Mouse (Mus musculus) midbrain, embryonic 11.5 days (tissue): ENCODE data around the gene Chst2. TPM values are rescaled to one million over a fixed set of nuclear protein-coding genes. Genes with fewer than 3 reads are reported as not detected.

Experiments
- ATAC-seq: fragments of 200-750 bp; cut with Nextera tagmentation; 2 replicates; pipeline ENCODE4 v1.8.0; 2017; ENCODE audit warnings: moderate TSS enrichment, moderate library complexity; ENCODE audit not compliant: low FRiP score
- DNase-seq: peaks from one replicate; pipeline ENCODE4 v3.0.0; 2015; ENCODE audit warnings: low spot score; ENCODE audit errors: missing footprints
- H3K27ac ChIP-seq: fragments of 300-500 bp; sonication (generic); 2 replicates; pipeline ENCODE4 v1.5.1; 2014; ENCODE audit warnings: low read depth, low read length
- H3K27me3 ChIP-seq: fragments of 300-500 bp; sonication (generic); 2 replicates; pipeline ENCODE4 v1.6.1; 2014; ENCODE audit warnings: mild to moderate bottlenecking, low read length, moderate library complexity, mixed read lengths; ENCODE audit not compliant: control insufficient read depth, insufficient read depth
- H3K36me3 ChIP-seq: fragments of 300-500 bp; sonication (generic); 2 replicates; pipeline ENCODE4 v1.6.1; 2014; ENCODE audit warnings: mild to moderate bottlenecking, low read length, moderate library complexity, mixed read lengths; ENCODE audit not compliant: control insufficient read depth, insufficient read depth
- H3K4me1 ChIP-seq: fragments of 300-500 bp; sonication (generic); 2 replicates; pipeline ENCODE4 v1.6.1; 2014; ENCODE audit warnings: low read length; ENCODE audit not compliant: control insufficient read depth, insufficient read depth
- H3K4me2 ChIP-seq: fragments of 300-500 bp; sonication (generic); 2 replicates; pipeline ENCODE4 v1.6.1; 2014; ENCODE audit warnings: mild to moderate bottlenecking, moderate library complexity
- H3K4me3 ChIP-seq: fragments of 300-500 bp; sonication (generic); 2 replicates; pipeline ENCODE4 v1.5.1; 2014; ENCODE audit warnings: low read depth, low read length
- H3K9ac ChIP-seq: fragments of 300-500 bp; sonication (generic); 2 replicates; pipeline ENCODE4 v1.6.1; 2014; ENCODE audit warnings: low read length
- H3K9me3 ChIP-seq: fragments of 300-500 bp; sonication (generic); 2 replicates; pipeline ENCODE4 v1.6.1; 2016; ENCODE audit warnings: low read length; ENCODE audit not compliant: control insufficient read depth
- WGBS: fragments of 180-500 bp; shearing (Covaris S2); extraction: QIAGEN DNeasy Blood & Tissue Kit; methylation state at CpG from one replicate; pipeline ENCODE4 v1.1.7; 2014; 5-methylcytosine and 5-hydroxymethylcytosine counted together
- polyA plus RNA-seq: library from polyadenylated mRNA; unstranded; fragments of >200 nt; fragmentation: Nextera tagmentation; extraction: Ambion mirVana; gene quantifications from 2 replicates; pipeline ENCODE4 v1.2.1, GENCODE M21; 2014

Chst2 gene
- 8.2 and 8.4 TPM in 2 replicates for polyA plus RNA-seq

DNA sequence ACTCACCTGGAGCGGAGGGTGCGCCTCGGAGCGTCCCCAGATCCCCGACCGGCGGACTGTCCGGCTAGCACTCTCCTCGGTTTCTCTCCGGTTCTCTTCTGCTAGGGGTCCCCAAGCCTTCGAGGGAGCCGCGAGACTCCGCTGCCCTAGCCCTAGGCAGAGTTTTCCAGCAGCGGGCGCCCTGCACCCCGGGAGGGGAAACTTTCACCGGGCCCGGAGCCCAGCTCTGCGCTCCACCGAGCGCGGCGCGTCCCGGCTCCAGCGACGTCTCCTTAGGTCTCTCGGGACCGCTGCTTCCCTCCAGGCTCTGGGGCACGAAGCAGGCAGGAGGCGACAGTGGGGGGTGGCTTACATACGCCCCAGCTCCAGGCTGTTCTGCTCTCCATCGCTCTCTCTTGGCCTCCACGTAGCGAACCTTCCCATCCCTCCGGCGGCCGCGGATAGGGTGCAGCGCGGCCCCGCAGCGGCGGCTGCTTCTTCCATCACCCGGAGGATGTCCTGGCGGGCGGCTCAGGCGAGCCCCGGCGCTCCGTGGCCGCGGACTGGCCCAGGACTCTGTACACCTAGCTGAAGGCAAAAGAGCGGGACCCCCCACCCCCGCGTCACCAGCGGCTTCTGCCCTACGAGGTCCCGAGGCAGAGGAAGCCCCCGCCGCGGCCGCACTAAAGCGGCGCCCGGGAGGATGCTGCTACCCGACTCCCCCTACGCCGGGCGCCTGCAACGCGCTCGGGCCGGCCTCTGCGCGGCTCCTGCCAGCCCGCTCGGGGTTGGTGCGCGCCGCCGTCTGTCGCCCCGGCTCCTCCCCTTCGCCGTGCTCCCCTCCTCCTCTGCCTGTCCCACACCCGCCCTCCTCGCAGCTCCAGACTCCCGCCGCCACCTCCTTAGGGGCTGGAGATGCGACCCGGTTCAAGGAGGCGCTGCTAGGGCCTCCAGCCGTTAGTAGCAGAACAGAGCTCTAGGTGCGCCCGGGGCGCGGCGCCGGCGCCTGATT is at the start of gene Chst2:
Gene Chst2, minus strand, starts transcription at position 152 of the 991 bp plus-strand sequence.
- WGBS, result under 1% methylated on average over 78 of the region's 102 CpGs

GRCm38 (mm10) chr9:95451931-95452330 is 45.4 kb upstream of the Chst2 start:
- H3K27ac ChIP-seq, result no peak overlapping the region
- ATAC-seq, result no peak
- no peaks in the 10 kb centered on the region for H3K27me3 ChIP-seq
- no peak overlapping the region for H3K4me3 ChIP-seq
- H3K9ac ChIP-seq, result no peak overlapping the region
- no peak overlapping the region for H3K4me2 ChIP-seq
- DNase-seq, result no peak
- H3K9me3 ChIP-seq, result no peaks in the 10 kb centered on the region
- 74% methylated on average over 3 of the region's 3 CpGs for WGBS
- H3K36me3 ChIP-seq, result no peaks in the 10 kb centered on the region
- no peaks in the 10 kb centered on the region for H3K4me1 ChIP-seq

More for the DNA sequence above, at the start of gene Chst2:
- H3K9me3 ChIP-seq, result no peaks in the 10 kb centered on the region
- peak within 1 kb of the TSS; percentile 74 for H3K4me3 ChIP-seq
- DNase-seq (peak; percentile 98), ATAC-seq (peak; percentile 95)
- H3K4me1 ChIP-seq, result peaks cover 12% of the 10 kb centered on the region; the same call in 1 of the 2 replicates
- H3K4me2 ChIP-seq, result peak within 1 kb of the TSS; percentile 94
- H3K9ac ChIP-seq, result peak within 1 kb of the TSS; percentile 85
- no peaks in the 10 kb centered on the region for H3K36me3 ChIP-seq
- peak within 1 kb of the TSS; percentile 51 for H3K27ac ChIP-seq
- no peaks in the 10 kb centered on the region; the same call in 1 of the 2 replicates for H3K27me3 ChIP-seq

GRCm38 (mm10) chr9:95450586-95450985 is 44.1 kb upstream of the Chst2 start:
- H3K9me3 ChIP-seq, result no peaks in the 10 kb centered on the region
- no peak for DNase-seq
- H3K4me2 ChIP-seq, result no peak overlapping the region
- no peak overlapping the region for H3K27ac ChIP-seq
- H3K4me1 ChIP-seq, result no peaks in the 10 kb centered on the region
- no peak for ATAC-seq
- H3K9ac ChIP-seq, result no peak overlapping the region
- no peak overlapping the region for H3K4me3 ChIP-seq
- H3K36me3 ChIP-seq, result no peaks in the 10 kb centered on the region
- H3K27me3 ChIP-seq, result no peaks in the 10 kb centered on the region
- WGBS, result 98% methylated on average over 8 of the region's 8 CpGs

DNA sequence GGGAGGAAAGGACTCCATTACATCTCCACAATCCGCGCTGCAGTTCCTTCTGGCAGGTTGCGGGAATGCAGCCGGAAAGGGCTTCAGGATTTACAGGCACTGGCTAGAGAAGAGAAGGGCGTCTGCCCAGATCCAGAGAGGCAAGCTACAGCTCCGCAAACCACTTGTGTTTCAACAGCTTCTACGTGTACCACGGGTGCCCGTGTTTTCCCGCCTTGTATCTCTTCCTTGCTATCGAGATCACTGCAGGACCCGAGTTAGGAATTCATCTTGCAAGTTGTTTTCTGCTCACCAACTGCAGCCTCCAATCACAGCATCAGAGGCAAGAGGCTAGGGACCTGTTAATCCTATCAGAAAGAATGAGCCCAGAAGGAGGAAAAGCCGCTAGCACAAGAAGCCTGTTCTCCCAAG is 35.8 kb upstream of the Chst2 start:
- ATAC-seq (peak; percentile 80), DNase-seq (peak; percentile 94)
- Histone ChIP-seq H3K9me3 (no peaks in the 10 kb centered on the region; the same call in 1 of the 2 replicates), H3K4me3 (peak overlapping the region; percentile 19; the same call in 1 of the 2 replicates), H3K9ac (peak overlapping the region; percentile 48; the same call in 1 of the 2 replicates), H3K27me3 (no peaks in the 10 kb centered on the region), H3K4me1 (peaks cover 8% of the 10 kb centered on the region; the same call in 1 of the 2 replicates), H3K36me3 (no peaks in the 10 kb centered on the region), H3K4me2 (peak overlapping the region; percentile 44), H3K27ac (no peak overlapping the region)
- WGBS, result 5% methylated on average over 13 of the region's 13 CpGs

DNA sequence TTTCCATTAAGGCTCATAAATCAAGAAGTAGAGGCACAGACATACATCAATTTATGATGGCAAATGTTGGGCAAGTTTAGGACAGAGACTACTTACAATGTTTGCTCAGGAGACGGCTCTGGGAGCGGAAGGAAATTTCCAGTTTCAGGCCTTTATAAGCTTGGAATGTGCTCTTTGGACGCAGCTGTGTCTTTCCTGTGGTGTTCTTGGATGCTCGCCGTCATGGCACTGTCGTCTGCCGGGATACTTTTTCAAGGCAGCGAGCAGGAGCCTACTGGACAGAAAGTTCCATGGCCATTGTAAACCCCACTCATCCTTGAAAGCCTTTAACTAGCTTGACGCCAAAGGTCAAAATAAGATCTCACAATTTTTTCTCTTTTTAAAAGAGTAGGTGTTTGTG is 31.4 kb upstream of the Chst2 start:
- H3K27me3 ChIP-seq, result no peaks in the 10 kb centered on the region
- H3K9me3 ChIP-seq, result no peaks in the 10 kb centered on the region
- H3K27ac ChIP-seq, result no peak overlapping the region
- H3K4me1 ChIP-seq, result peaks cover 6% of the 10 kb centered on the region; the same call in 1 of the 2 replicates
- no peaks in the 10 kb centered on the region for H3K36me3 ChIP-seq
- DNase-seq (no peak), ATAC-seq (no peak)
- no peak overlapping the region for H3K9ac ChIP-seq
- H3K4me2 ChIP-seq, result no peak overlapping the region
- WGBS, result 91% methylated on average over 9 of the region's 9 CpGs
- no peak overlapping the region for H3K4me3 ChIP-seq

GRCm38 (mm10) chr9:95436294-95436613 is 29.7 kb upstream of the Chst2 start:
- WGBS, result 88% methylated on average over 4 of the region's 4 CpGs
- H3K27ac ChIP-seq, result no peak overlapping the region
- H3K9ac ChIP-seq, result no peak overlapping the region
- no peaks in the 10 kb centered on the region for H3K4me1 ChIP-seq
- DNase-seq (no peak), ATAC-seq (no peak)
- H3K36me3 ChIP-seq, result no peaks in the 10 kb centered on the region
- H3K9me3 ChIP-seq, result no peaks in the 10 kb centered on the region
- H3K4me2 ChIP-seq, result no peak overlapping the region
- H3K4me3 ChIP-seq, result no peak overlapping the region
- no peaks in the 10 kb centered on the region for H3K27me3 ChIP-seq

- Histone ChIP-seq H3K4me2 (no peak overlapping the region), H3K9me3 (no peaks in the 10 kb centered on the region), H3K9ac (no peak overlapping the region), H3K4me1 (no peaks in the 10 kb centered on the region), H3K4me3 (no peak overlapping the region), H3K27me3 (no peaks in the 10 kb centered on the region), H3K36me3 (no peaks in the 10 kb centered on the region), H3K27ac (no peak overlapping the region)
- ATAC-seq (no peak), DNase-seq (no peak)
- WGBS, result 83% methylated on average over 20 of the region's 20 CpGs
These were observed 29.2 kb upstream of the Chst2 start for GRCm38 (mm10) chr9:95435506-95436293.

GRCm38 (mm10) chr9:95428277-95428676 is 21.8 kb upstream of the Chst2 start:
- H3K4me3 ChIP-seq, result no peak overlapping the region
- H3K36me3 ChIP-seq, result no peaks in the 10 kb centered on the region
- H3K27me3 ChIP-seq, result no peaks in the 10 kb centered on the region
- H3K9me3 ChIP-seq, result no peaks in the 10 kb centered on the region
- no peak overlapping the region for H3K9ac ChIP-seq
- no peak for DNase-seq
- no peak overlapping the region for H3K4me2 ChIP-seq
- ATAC-seq, result no peak
- H3K27ac ChIP-seq, result no peak overlapping the region
- WGBS, result 89% methylated on average over 4 of the region's 4 CpGs
- H3K4me1 ChIP-seq, result no peaks in the 10 kb centered on the region

- Histone ChIP-seq H3K4me2 (no peak overlapping the region), H3K4me1 (no peaks in the 10 kb centered on the region), H3K27ac (no peak overlapping the region), H3K27me3 (no peaks in the 10 kb centered on the region), H3K9ac (no peak overlapping the region), H3K9me3 (no peaks in the 10 kb centered on the region), H3K36me3 (no peaks in the 10 kb centered on the region), H3K4me3 (no peak overlapping the region)
- DNase-seq (no peak), ATAC-seq (no peak)
These were observed 7.4 kb upstream of the Chst2 start for GRCm38 (mm10) chr9:95413911-95414310.
